Mouse (Mus musculus) liver, adult 2 months (tissue): Measurements from ENCODE around the gene Fndc9. TPM values are rescaled to one million over a fixed set of nuclear protein-coding genes. Genes with fewer than 3 reads are reported as not detected.

ENCODE experiments used
- DNase-seq: peaks from one replicate; pipeline ENCODE4 v3.0.0-alpha.2; 2011; ENCODE audit warnings: low read depth, low spot score; ENCODE audit errors: extremely low read depth
- H3K27ac ChIP-seq: fragments of 200-500 bp; replicated peaks from 2 replicates; pipeline ENCODE4 v1.5.1; 2012; ENCODE audit warnings: low read depth, mild to moderate bottlenecking, control low read depth, inconsistent platforms, low read length; ENCODE audit not compliant: insufficient read depth
- H3K27me3 ChIP-seq: fragments of 200-500 bp; 2 replicates; pipeline ENCODE4 v1.6.1; 2012; ENCODE audit warnings: mild to moderate bottlenecking, moderate library complexity, low read length, inconsistent platforms; ENCODE audit not compliant: control insufficient read depth, insufficient read depth
- H3K36me3 ChIP-seq: fragments of 200-500 bp; 2 replicates; pipeline ENCODE4 v1.6.1; 2012; ENCODE audit warnings: low read length, inconsistent platforms; ENCODE audit not compliant: control insufficient read depth, insufficient read depth
- H3K4me1 ChIP-seq: fragments of 200-500 bp; 2 replicates; pipeline ENCODE4 v1.6.1; 2011; ENCODE audit warnings: low read length; ENCODE audit not compliant: control insufficient read depth, insufficient read depth
- H3K4me3 ChIP-seq: fragments of 200-500 bp; 2 replicates; pipeline ENCODE4 v1.5.1; 2011; ENCODE audit warnings: low read depth, mild to moderate bottlenecking, control low read depth, low read length, moderate library complexity; ENCODE audit not compliant: insufficient read depth
- H3K79me2 ChIP-seq: fragments of 200-500 bp; 2 replicates; pipeline ENCODE4 v1.6.1; 2012; ENCODE audit warnings: inconsistent platforms, mild to moderate bottlenecking, low read length, moderate library complexity; ENCODE audit not compliant: control insufficient read depth, insufficient read depth
- H3K9ac ChIP-seq: fragments of 200-500 bp; 2 replicates; pipeline ENCODE4 v1.6.1; 2012; ENCODE audit warnings: low read depth, mild to moderate bottlenecking, control low read depth, inconsistent platforms, low read length
- CTCF ChIP-seq: fragments of 200-500 bp; IDR thresholded peaks from 2 replicates; pipeline ENCODE4 v1.5.1; 2011; ENCODE audit warnings: low read depth, low read length, control low read depth
- POLR2A ChIP-seq: fragments of 200-500 bp; IDR thresholded peaks from 2 replicates; pipeline ENCODE4 v1.6.1; 2011; ENCODE audit warnings: low read length, control low read depth; ENCODE audit not compliant: insufficient read depth; ENCODE audit errors: extremely low read depth
- WGBS: fragments of 180-500 bp; shearing (Covaris S2); methylation state at CpG from one replicate; pipeline ENCODE4 v1.1.7; 2018; 5-methylcytosine and 5-hydroxymethylcytosine counted together
- polyA plus RNA-seq: library from polyadenylated mRNA; depleted of rRNA; stranded (reverse); fragments of >200 nt; gene quantifications from 2 replicates; pipeline ENCODE4 v1.2.3, GENCODE M21; 2012
- total RNA-seq: library from RNA; depleted of rRNA; stranded (reverse); fragments of >200 nt; gene quantifications from 2 replicates; pipeline ENCODE4 v1.2.3, GENCODE M21; 2014

The Fndc9 gene
- total and polyA plus RNA-seq, 2 experiments, result not detected

- no peak overlapping the region for H3K4me3 ChIP-seq
- H3K36me3 ChIP-seq, result no peaks in the 10 kb centered on the region
- DNase-seq, result no peak
- H3K79me2 ChIP-seq, result no peaks in the 10 kb centered on the region
- H3K4me1 ChIP-seq, result no peaks in the 10 kb centered on the region
- no peak overlapping the region for H3K9ac ChIP-seq
- TF ChIP-seq CTCF, result 0 out of 2 replicates have a peak, but pooled peaks have one; percentile 1
- no peak for TF ChIP-seq POLR2A
- WGBS, result 48% methylated on average over 4 of the region's 4 CpGs
- H3K27me3 ChIP-seq, result no peaks in the 10 kb centered on the region
- H3K27ac ChIP-seq, result no peak overlapping the region
These were observed 1.6 kb downstream of the Fndc9 start for GRCm38 (mm10) chr11:46236976-46237375.

GRCm38 (mm10) chr11:46241150-46241673 is 5.9 kb downstream of the Fndc9 start:
- H3K36me3 ChIP-seq, result no peaks in the 10 kb centered on the region
- 90% methylated on average over 7 of the region's 7 CpGs for WGBS
- H3K27ac ChIP-seq, result no peak overlapping the region
- no peaks in the 10 kb centered on the region for H3K4me1 ChIP-seq
- H3K79me2 ChIP-seq, result no peaks in the 10 kb centered on the region
- H3K9ac ChIP-seq, result no peak overlapping the region
- DNase-seq, result no peak
- H3K27me3 ChIP-seq, result no peaks in the 10 kb centered on the region
- no peak for TF ChIP-seq CTCF
- TF ChIP-seq POLR2A, result no peak
- no peak overlapping the region for H3K4me3 ChIP-seq

- H3K27ac ChIP-seq, result no peak overlapping the region
- DNase-seq, result no peak
- H3K4me3 ChIP-seq, result no peak overlapping the region
- H3K36me3 ChIP-seq, result no peaks in the 10 kb centered on the region
- TF ChIP-seq CTCF, result no peak
- no peak for TF ChIP-seq POLR2A
- H3K27me3 ChIP-seq, result no peaks in the 10 kb centered on the region
- no peak overlapping the region for H3K9ac ChIP-seq
- 90% methylated on average over 8 of the region's 8 CpGs for WGBS
- H3K4me1 ChIP-seq, result no peaks in the 10 kb centered on the region
- H3K79me2 ChIP-seq, result no peaks in the 10 kb centered on the region
These were observed 6.7 kb downstream of the Fndc9 start for GRCm38 (mm10) chr11:46241985-46242384.

GRCm38 (mm10) chr11:46244731-46245604 is 9.6 kb downstream of the Fndc9 start:
- no peak overlapping the region for H3K27ac ChIP-seq
- H3K4me1 ChIP-seq, result no peaks in the 10 kb centered on the region
- no peak overlapping the region for H3K9ac ChIP-seq
- no peaks in the 10 kb centered on the region for H3K36me3 ChIP-seq
- TF ChIP-seq POLR2A (no peak), CTCF (no peak)
- WGBS, result 86% methylated on average over 23 of the region's 23 CpGs
- H3K79me2 ChIP-seq, result no peaks in the 10 kb centered on the region
- DNase-seq, result no peak
- no peak overlapping the region for H3K4me3 ChIP-seq
- H3K27me3 ChIP-seq, result no peaks in the 10 kb centered on the region

- no peaks in the 10 kb centered on the region for H3K36me3 ChIP-seq
- H3K27me3 ChIP-seq, result no peaks in the 10 kb centered on the region
- H3K79me2 ChIP-seq, result no peaks in the 10 kb centered on the region
- no peak overlapping the region for H3K4me3 ChIP-seq
- no peak overlapping the region for H3K9ac ChIP-seq
- H3K27ac ChIP-seq, result no peak overlapping the region
- DNase-seq, result no peak
- WGBS, result 68% methylated on average over 8 of the region's 8 CpGs
- TF ChIP-seq CTCF (no peak), POLR2A (no peak)
- no peaks in the 10 kb centered on the region for H3K4me1 ChIP-seq
These were observed 10.6 kb downstream of the Fndc9 start for GRCm38 (mm10) chr11:46245926-46246325.

GRCm38 (mm10) chr11:46246393-46246792 is 11.1 kb downstream of the Fndc9 start:
- 67% methylated on average over 7 of the region's 7 CpGs for WGBS
- Histone ChIP-seq H3K4me3 (no peak overlapping the region), H3K36me3 (no peaks in the 10 kb centered on the region), H3K27ac (no peak overlapping the region), H3K9ac (no peak overlapping the region), H3K27me3 (no peaks in the 10 kb centered on the region), H3K79me2 (no peaks in the 10 kb centered on the region), H3K4me1 (no peaks in the 10 kb centered on the region)
- no peak for TF ChIP-seq CTCF
- no peak for TF ChIP-seq POLR2A
- no peak for DNase-seq
